Mouse (Mus musculus): ENCODE results near the gene Epn3. TPM values are rescaled to one million over a fixed set of nuclear protein-coding genes. Genes with fewer than 3 reads are reported as not detected.
A peak's percentile ranks its signal among the peaks of the same experiment; 100 is the strongest.

Epn3 gene
- total and polyA plus RNA-seq, 3 experiments = 0.04 to 0.19 TPM; not detected in 1

DNA sequence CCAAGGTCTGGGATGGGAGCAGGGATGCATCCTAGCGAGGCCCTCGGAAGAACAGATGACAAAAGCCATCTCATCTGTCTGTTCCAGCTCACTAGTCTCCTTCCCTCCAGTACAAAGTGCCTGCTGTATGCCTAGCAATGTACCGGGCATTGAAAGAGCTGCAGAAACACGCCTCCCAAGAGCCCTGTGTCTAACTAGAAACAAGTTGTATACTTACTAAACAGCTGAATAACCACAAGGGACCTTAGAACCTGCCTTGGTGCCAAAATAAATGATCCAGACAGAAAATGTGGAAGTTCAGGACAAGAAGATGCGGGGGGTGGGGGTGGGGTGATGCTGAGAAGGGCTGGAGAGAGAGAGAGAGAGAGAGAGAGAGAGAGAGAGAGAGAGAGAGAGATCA, 54.9 kb downstream of the Epn3 start:
- dilution Hi-C loops (cut with MboI; ENCODE audit: extremely low pct_ligation_motif_present, extremely low pct_unique_long_range_greater_than_20kb, low sequenced_read_pairs) = no loop called here
- no peak overlapping the region for H3K9ac ChIP-seq (ENCODE audit: insufficient read depth, low read depth)
- no peaks in the 10 kb centered on the region for H3K36me3 ChIP-seq (replicated peaks in 1 of 2; ENCODE audit: control insufficient read depth in 1 of 2, insufficient read depth in 1 of 2, low read length in 1 of 2)
- peaks cover 15% of the 10 kb centered on the region for H3K27me3 ChIP-seq (replicated peaks)
- no peaks in the 10 kb centered on the region for H3K79me2 ChIP-seq (replicated peaks; ENCODE audit: control insufficient read depth, extremely low read depth, insufficient read depth, poor library complexity, severe bottlenecking)
- no peaks in the 10 kb centered on the region for H3K9me3 ChIP-seq (replicated peaks; ENCODE audit: low read length)
- TF ChIP-seq SMC3 (IDR thresholded peaks at IDR 0.05; ENCODE audit: low read depth, low read length) (no peak), RAD21 (IDR thresholded peaks at IDR 0.05; ENCODE audit: low read depth, low read length) (no peak), POLR2AphosphoS2 (IDR thresholded peaks at IDR 0.05; ENCODE audit: low read depth, low read length) (no peak), TCF12 (IDR thresholded peaks at IDR 0.05; ENCODE audit: low read depth, low read length) (no peak), JUN (IDR thresholded peaks at IDR 0.05; ENCODE audit: insufficient read depth, low read depth, low read length) (no peak), ZNF384 (IDR thresholded peaks at IDR 0.05; ENCODE audit: low read depth, low read length) (no peak)
- H3K4me1 ChIP-seq (ENCODE audit: control insufficient read depth in 1 of 2, insufficient read depth in 2 of 2) = peaks cover 8 to 32% of the 10 kb centered on the region in 2 experiments; a peak in 3 of 4 replicates
- H3K4me2 ChIP-seq (ENCODE audit: insufficient read depth, low read depth, poor library complexity, severe bottlenecking) = no peak overlapping the region
- no peak overlapping the region for H3K27ac ChIP-seq (ENCODE audit: insufficient read depth, low read depth)
- no peak for DNase-seq (ENCODE audit: extremely low read depth)
- H3K4me3 ChIP-seq (replicated peaks in 1 of 3; ENCODE audit: low read depth in 2 of 3, low read length in 2 of 3, poor library complexity in 1 of 3) = no peak overlapping the region
- in situ Hi-C loops (cut with MboI; ENCODE audit: low pct_ligation_motif_present, low pct_unique_long_range_greater_than_20kb, low sequenced_read_pairs) = no loop called here

DNA sequence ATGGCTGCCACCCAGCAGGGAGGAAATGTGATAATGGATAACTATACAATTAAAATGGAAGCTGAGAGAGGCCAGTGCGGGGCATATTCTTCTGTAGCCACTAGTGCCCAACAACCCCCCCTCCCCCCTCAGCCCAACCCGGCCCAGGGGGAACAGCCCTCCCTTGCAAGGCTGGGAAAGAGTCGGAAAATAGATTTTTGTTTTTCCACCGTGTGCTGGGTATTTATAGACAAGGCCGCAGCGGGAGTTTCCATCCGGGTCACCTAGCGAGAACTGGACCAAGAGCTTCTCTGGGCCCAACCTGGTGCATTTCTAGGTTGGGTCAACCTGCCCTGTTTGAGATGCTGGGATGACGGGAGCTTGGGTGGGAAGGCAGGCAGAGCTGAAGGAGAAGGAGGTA, 58.0 kb downstream of the Epn3 start:
- Histone ChIP-seq H3K27me3 (replicated peaks) (peaks cover 9% of the 10 kb centered on the region), H3K4me3 (replicated peaks in 1 of 3; ENCODE audit: low read depth in 2 of 3, low read length in 2 of 3, poor library complexity in 1 of 3) (no peak overlapping the region), H3K4me1 (ENCODE audit: control insufficient read depth in 1 of 2, insufficient read depth in 2 of 2) (peaks cover 8 to 28% of the 10 kb centered on the region in 2 experiments; a peak in 3 of 4 replicates), H3K9ac (ENCODE audit: insufficient read depth, low read depth) (no peak overlapping the region), H3K79me2 (replicated peaks; ENCODE audit: control insufficient read depth, extremely low read depth, insufficient read depth, poor library complexity, severe bottlenecking) (no peaks in the 10 kb centered on the region), H3K4me2 (ENCODE audit: insufficient read depth, low read depth, poor library complexity, severe bottlenecking) (no peak overlapping the region; the same call in 1 of the 2 replicates), H3K27ac (ENCODE audit: insufficient read depth, low read depth) (no peak overlapping the region), H3K9me3 (replicated peaks; ENCODE audit: low read length) (no peaks in the 10 kb centered on the region), H3K36me3 (replicated peaks in 1 of 2; ENCODE audit: control insufficient read depth in 1 of 2, insufficient read depth in 1 of 2, low read length in 1 of 2) (no peaks in the 10 kb centered on the region)
- TF ChIP-seq IRF4 (IDR thresholded peaks at IDR 0.05; ENCODE audit: low read depth, low read length) (no peak), PAX5 (IDR thresholded peaks at IDR 0.05; ENCODE audit: low read length) (no peak), JUND (conservative IDR thresholded peaks at IDR 0.05; ENCODE audit: low read depth, low read length) (no peak), KAT2A (IDR thresholded peaks at IDR 0.05; ENCODE audit: insufficient replicate concordance, low read length) (no peak), RCOR1 (conservative IDR thresholded peaks at IDR 0.05; ENCODE audit: low read depth, low read length) (0 out of 2 replicates have a peak, but pooled peaks have one; percentile 40), SMC3 (IDR thresholded peaks at IDR 0.05; ENCODE audit: low read depth, low read length) (0 out of 2 replicates have a peak, but pooled peaks have one; percentile 1), MAZ (IDR thresholded peaks at IDR 0.05; ENCODE audit: low read depth, low read length) (no peak), ZMIZ1 (IDR thresholded peaks at IDR 0.05; ENCODE audit: low read depth, low read length) (no peak), CHD1 (IDR thresholded peaks at IDR 0.05; ENCODE audit: low read depth, low read length) (no peak), ZC3H11A (IDR thresholded peaks at IDR 0.05; ENCODE audit: low read depth, low read length) (no peak), POLR2A (IDR thresholded peaks at IDR 0.05; ENCODE audit: low read depth, low read length) (no peak), MYC (IDR thresholded peaks at IDR 0.05; ENCODE audit: low read depth, low read length) (no peak), USF1 (IDR thresholded peaks at IDR 0.05; ENCODE audit: low read depth, low read length) (no peak), MEF2A (IDR thresholded peaks at IDR 0.05; ENCODE audit: borderline replicate concordance, low read depth, low read length) (peak; percentile 94), ELF1 (IDR thresholded peaks at IDR 0.05; ENCODE audit: low read depth, low read length) (no peak), TCF12 (IDR thresholded peaks at IDR 0.05; ENCODE audit: low read depth, low read length) (peak; percentile 24; the same call in 1 of the 2 replicates), UBTF (IDR thresholded peaks at IDR 0.05; ENCODE audit: low read depth, low read length) (no peak), ETS1 (conservative IDR thresholded peaks at IDR 0.05; ENCODE audit: low read depth, low read length) (peak; percentile 30; the same call in 1 of the 2 replicates), GABPA (IDR thresholded peaks at IDR 0.05; ENCODE audit: insufficient replicate concordance, low read depth, low read length) (no peak), SIN3A (IDR thresholded peaks at IDR 0.05; ENCODE audit: low read length) (no peak), RAD21 (IDR thresholded peaks at IDR 0.05; ENCODE audit: low read depth, low read length) (no peak), NELFE (IDR thresholded peaks at IDR 0.05; ENCODE audit: low read depth, low read length) (no peak), ZKSCAN1 (IDR thresholded peaks at IDR 0.05; ENCODE audit: borderline replicate concordance, low read depth, low read length) (no peak), MAX (IDR thresholded peaks at IDR 0.05; ENCODE audit: low read length) (no peak), EP300 (IDR thresholded peaks at IDR 0.05; ENCODE audit: low read length) (0 out of 2 replicates have a peak, but pooled peaks have one; percentile 29), CTCF (conservative IDR thresholded peaks at IDR 0.05 in 1 of 2, IDR thresholded peaks at IDR 0.05 in 1 of 2; ENCODE audit: low read depth in 2 of 2, low read length in 2 of 2) (no peak), MAFK (IDR thresholded peaks at IDR 0.05; ENCODE audit: insufficient replicate concordance, low read length) (no peak)
- DNase-seq (ENCODE audit: extremely low read depth) = no peak
- in situ Hi-C loops (cut with MboI; ENCODE audit: low pct_ligation_motif_present, low pct_unique_long_range_greater_than_20kb, low sequenced_read_pairs) = no loop called here
- dilution Hi-C loops (cut with MboI; ENCODE audit: extremely low pct_ligation_motif_present, extremely low pct_unique_long_range_greater_than_20kb, low sequenced_read_pairs) = no loop called here

Measured in CH12.LX (cell line).